Mouse (Mus musculus): Measurements from ENCODE around the gene Il2rb. TPM values are rescaled to one million over a fixed set of nuclear protein-coding genes. Genes with fewer than 3 reads are reported as not detected.
A peak's percentile ranks its signal among the peaks of the same experiment; 100 is the strongest.

The Il2rb gene
- polyA plus RNA-seq, 1 experiment from 2014 or later = 0.41 TPM

- H3K9me3 ChIP-seq (ENCODE audit: control insufficient read depth, low read depth, low read length) = no peaks in the 10 kb centered on the region
- H3K4me2 ChIP-seq (replicated peaks; ENCODE audit: low read depth, low read length) = peak overlapping the region; percentile 53
- H3K27me3 ChIP-seq (ENCODE audit: control insufficient read depth, insufficient read depth, low read length) = no peaks in the 10 kb centered on the region
- WGBS = under 1% methylated on average over 22 of the region's 22 CpGs
- no peaks in the 10 kb centered on the region for H3K4me1 ChIP-seq (ENCODE audit: control insufficient read depth, insufficient read depth, low read length)
- H3K36me3 ChIP-seq (ENCODE audit: control insufficient read depth, insufficient read depth, low read length) = no peaks in the 10 kb centered on the region
- peak overlapping the region; percentile 80 for H3K27ac ChIP-seq (ENCODE audit: low read length)
- H3K4me3 ChIP-seq (ENCODE audit: low read depth, low read length) = peak overlapping the region; percentile 21
- H3K9ac ChIP-seq (replicated peaks; ENCODE audit: low read depth, low read length) = 0 out of 2 replicates have a peak overlapping the region, but pooled peaks have one; percentile 2
- peak; percentile 29; the same call in 1 of the 2 replicates for ATAC-seq (ENCODE audit: insufficient number of reproducible peaks, insufficient read depth, low FRiP score, low read depth)
Observed at GRCm38 (mm10) chr15:78447746-78448535, 47.1 kb downstream of the Il2rb start.

DNA sequence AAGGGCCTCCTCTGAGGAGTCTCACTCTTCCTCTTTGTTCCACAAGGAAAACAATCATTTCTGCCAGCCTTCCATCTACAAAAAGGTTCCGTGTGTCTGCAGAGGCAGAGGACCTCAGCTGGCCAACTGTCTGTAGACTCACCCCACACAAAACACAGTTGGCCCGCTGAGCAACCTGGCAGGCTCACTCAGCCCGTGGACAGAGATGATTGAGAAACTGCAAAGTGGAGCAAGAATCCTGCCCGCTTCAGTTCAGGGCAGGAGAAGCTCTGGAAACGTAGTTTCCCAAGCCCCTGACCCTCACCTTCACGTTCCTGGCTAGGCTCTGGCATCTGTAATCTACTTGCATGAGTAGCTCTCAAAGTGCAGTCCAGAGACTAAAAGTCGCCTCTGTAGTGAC lies 48.0 kb downstream of the Il2rb start:
- no peak overlapping the region for H3K4me2 ChIP-seq (replicated peaks; ENCODE audit: low read depth, low read length)
- 46% methylated on average over 7 of the region's 7 CpGs for WGBS
- ATAC-seq (ENCODE audit: insufficient number of reproducible peaks, insufficient read depth, low FRiP score, low read depth) = no peak
- no peak overlapping the region for H3K4me3 ChIP-seq (ENCODE audit: low read depth, low read length)
- H3K36me3 ChIP-seq (ENCODE audit: control insufficient read depth, insufficient read depth, low read length) = no peaks in the 10 kb centered on the region
- H3K27me3 ChIP-seq (ENCODE audit: control insufficient read depth, insufficient read depth, low read length) = no peaks in the 10 kb centered on the region
- no peaks in the 10 kb centered on the region for H3K4me1 ChIP-seq (ENCODE audit: control insufficient read depth, insufficient read depth, low read length)
- no peaks in the 10 kb centered on the region for H3K9me3 ChIP-seq (ENCODE audit: control insufficient read depth, low read depth, low read length)
- no peak overlapping the region for H3K9ac ChIP-seq (replicated peaks; ENCODE audit: low read depth, low read length)
- H3K27ac ChIP-seq (ENCODE audit: low read length) = no peak overlapping the region

DNA sequence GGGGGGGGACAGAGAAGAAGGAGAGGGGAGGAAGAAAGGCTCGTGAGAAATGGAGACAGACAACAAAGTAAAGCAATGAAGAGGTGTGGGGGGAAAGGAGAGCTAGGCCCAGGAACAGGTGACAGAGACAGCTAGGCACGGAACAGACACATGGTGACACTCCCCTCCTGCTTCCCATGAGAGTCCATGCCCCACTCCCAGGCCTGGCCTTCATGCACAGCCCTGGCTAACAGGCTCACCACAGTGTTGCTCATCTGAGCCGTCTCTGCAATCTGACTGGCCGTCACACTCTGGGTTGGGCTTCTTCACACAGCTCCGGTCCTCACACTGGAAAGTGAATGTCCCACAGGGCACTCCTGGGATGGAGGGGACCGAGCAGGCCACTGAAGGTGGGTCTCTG lies 51.2 kb downstream of the Il2rb start:
- no peaks in the 10 kb centered on the region for H3K4me1 ChIP-seq (ENCODE audit: control insufficient read depth, insufficient read depth, low read length)
- no peak overlapping the region for H3K4me3 ChIP-seq (ENCODE audit: low read depth, low read length)
- 48% methylated on average over 6 of the region's 6 CpGs for WGBS
- H3K27me3 ChIP-seq (ENCODE audit: control insufficient read depth, insufficient read depth, low read length) = no peaks in the 10 kb centered on the region
- H3K4me2 ChIP-seq (replicated peaks; ENCODE audit: low read depth, low read length) = no peak overlapping the region
- H3K36me3 ChIP-seq (ENCODE audit: control insufficient read depth, insufficient read depth, low read length) = no peaks in the 10 kb centered on the region
- no peaks in the 10 kb centered on the region for H3K9me3 ChIP-seq (ENCODE audit: control insufficient read depth, low read depth, low read length)
- H3K9ac ChIP-seq (replicated peaks; ENCODE audit: low read depth, low read length) = no peak overlapping the region
- ATAC-seq (ENCODE audit: insufficient number of reproducible peaks, insufficient read depth, low FRiP score, low read depth) = no peak
- no peak overlapping the region for H3K27ac ChIP-seq (ENCODE audit: low read length)

DNA sequence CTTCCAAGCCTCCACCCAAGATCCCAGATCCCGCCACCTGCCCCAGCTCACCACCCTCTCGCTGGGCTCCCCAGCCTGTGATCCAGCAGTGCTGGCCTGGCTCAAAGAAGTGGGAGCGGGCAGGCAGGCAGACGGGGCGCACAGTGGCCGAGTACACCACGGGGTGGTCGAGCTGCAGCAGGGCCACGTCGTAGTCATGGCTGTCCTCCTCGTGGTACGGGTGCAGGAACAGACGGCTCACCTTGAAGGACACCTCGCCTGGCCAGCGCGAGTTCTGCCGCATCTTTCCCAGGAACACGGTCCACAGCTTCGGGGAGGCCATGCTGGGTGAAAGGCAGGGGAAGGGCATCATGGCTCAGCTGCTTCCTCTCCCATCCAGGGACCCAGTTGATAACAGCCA lies 52.8 kb downstream of the Il2rb start:
- no peak overlapping the region for H3K4me2 ChIP-seq (replicated peaks; ENCODE audit: low read depth, low read length)
- H3K36me3 ChIP-seq (ENCODE audit: control insufficient read depth, insufficient read depth, low read length) = no peaks in the 10 kb centered on the region
- no peak for ATAC-seq (ENCODE audit: insufficient number of reproducible peaks, insufficient read depth, low FRiP score, low read depth)
- H3K27ac ChIP-seq (ENCODE audit: low read length) = no peak overlapping the region
- H3K27me3 ChIP-seq (ENCODE audit: control insufficient read depth, insufficient read depth, low read length) = no peaks in the 10 kb centered on the region
- no peak overlapping the region for H3K9ac ChIP-seq (replicated peaks; ENCODE audit: low read depth, low read length)
- WGBS = 87% methylated on average over 19 of the region's 19 CpGs
- no peak overlapping the region for H3K4me3 ChIP-seq (ENCODE audit: low read depth, low read length)
- H3K4me1 ChIP-seq (ENCODE audit: control insufficient read depth, insufficient read depth, low read length) = peaks cover 7% of the 10 kb centered on the region; the same call in 1 of the 2 replicates
- H3K9me3 ChIP-seq (ENCODE audit: control insufficient read depth, low read depth, low read length) = no peaks in the 10 kb centered on the region

DNA sequence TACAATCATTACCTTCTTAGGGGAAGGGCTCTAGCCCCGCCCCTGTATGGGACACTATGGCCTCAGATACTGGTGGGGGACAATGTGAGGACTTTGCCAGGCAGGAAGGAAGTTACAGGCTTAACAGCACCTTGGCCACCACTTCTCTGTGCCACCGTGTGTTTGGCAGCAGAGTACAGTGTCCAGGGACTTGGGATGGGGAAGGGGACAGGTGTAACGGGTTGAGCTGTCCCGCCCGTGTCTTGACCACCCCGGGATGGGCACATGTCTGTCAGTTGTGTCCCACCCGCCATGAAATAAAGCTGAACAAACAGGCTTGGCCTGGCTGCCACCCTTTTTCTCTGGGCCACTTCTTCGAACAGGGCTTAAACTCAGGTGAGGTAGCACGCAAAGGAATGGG lies 56.1 kb downstream of the Il2rb start:
- Histone ChIP-seq H3K9me3 (ENCODE audit: control insufficient read depth, low read depth, low read length) (no peaks in the 10 kb centered on the region), H3K27ac (ENCODE audit: low read length) (no peak overlapping the region), H3K4me2 (replicated peaks; ENCODE audit: low read depth, low read length) (no peak overlapping the region), H3K27me3 (ENCODE audit: control insufficient read depth, insufficient read depth, low read length) (no peaks in the 10 kb centered on the region), H3K4me1 (ENCODE audit: control insufficient read depth, insufficient read depth, low read length) (peaks cover 17% of the 10 kb centered on the region; the same call in 1 of the 2 replicates), H3K9ac (replicated peaks; ENCODE audit: low read depth, low read length) (no peak overlapping the region), H3K4me3 (ENCODE audit: low read depth, low read length) (no peak overlapping the region), H3K36me3 (ENCODE audit: control insufficient read depth, insufficient read depth, low read length) (no peaks in the 10 kb centered on the region)
- ATAC-seq (ENCODE audit: insufficient number of reproducible peaks, insufficient read depth, low FRiP score, low read depth) = no peak
- WGBS = 61% methylated on average over 9 of the region's 9 CpGs

DNA sequence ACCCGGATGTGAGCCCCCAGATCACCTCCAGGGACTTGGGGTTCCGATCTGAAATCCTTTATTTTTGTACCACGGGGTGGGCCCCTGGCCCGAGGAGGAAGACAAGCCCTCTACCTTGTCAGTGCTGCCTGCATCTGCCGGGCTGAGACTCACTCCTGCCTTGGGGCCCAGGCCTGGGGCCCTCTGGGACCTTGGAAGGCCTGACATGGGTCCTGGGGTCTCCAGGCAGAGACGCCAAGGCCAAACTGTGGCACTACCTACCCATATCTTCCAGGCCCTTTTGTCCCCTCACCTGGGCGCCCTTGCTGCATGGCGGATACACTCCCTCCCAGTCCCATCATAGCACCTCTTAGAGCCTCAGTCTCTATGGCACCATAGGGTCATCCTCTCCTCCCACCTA lies 56.6 kb downstream of the Il2rb start:
- H3K4me2 ChIP-seq (replicated peaks; ENCODE audit: low read depth, low read length) = no peak overlapping the region
- WGBS = 59% methylated on average over 8 of the region's 8 CpGs
- peaks cover 17% of the 10 kb centered on the region; the same call in 1 of the 2 replicates for H3K4me1 ChIP-seq (ENCODE audit: control insufficient read depth, insufficient read depth, low read length)
- no peak overlapping the region for H3K4me3 ChIP-seq (ENCODE audit: low read depth, low read length)
- H3K9me3 ChIP-seq (ENCODE audit: control insufficient read depth, low read depth, low read length) = no peaks in the 10 kb centered on the region
- no peak overlapping the region for H3K27ac ChIP-seq (ENCODE audit: low read length)
- H3K27me3 ChIP-seq (ENCODE audit: control insufficient read depth, insufficient read depth, low read length) = no peaks in the 10 kb centered on the region
- no peaks in the 10 kb centered on the region for H3K36me3 ChIP-seq (ENCODE audit: control insufficient read depth, insufficient read depth, low read length)
- ATAC-seq (ENCODE audit: insufficient number of reproducible peaks, insufficient read depth, low FRiP score, low read depth) = no peak
- H3K9ac ChIP-seq (replicated peaks; ENCODE audit: low read depth, low read length) = no peak overlapping the region

GRCm38 (mm10) chr15:78438018-78438394 lies 57.1 kb downstream of the Il2rb start:
- WGBS = 48% methylated on average over 4 of the region's 4 CpGs

DNA sequence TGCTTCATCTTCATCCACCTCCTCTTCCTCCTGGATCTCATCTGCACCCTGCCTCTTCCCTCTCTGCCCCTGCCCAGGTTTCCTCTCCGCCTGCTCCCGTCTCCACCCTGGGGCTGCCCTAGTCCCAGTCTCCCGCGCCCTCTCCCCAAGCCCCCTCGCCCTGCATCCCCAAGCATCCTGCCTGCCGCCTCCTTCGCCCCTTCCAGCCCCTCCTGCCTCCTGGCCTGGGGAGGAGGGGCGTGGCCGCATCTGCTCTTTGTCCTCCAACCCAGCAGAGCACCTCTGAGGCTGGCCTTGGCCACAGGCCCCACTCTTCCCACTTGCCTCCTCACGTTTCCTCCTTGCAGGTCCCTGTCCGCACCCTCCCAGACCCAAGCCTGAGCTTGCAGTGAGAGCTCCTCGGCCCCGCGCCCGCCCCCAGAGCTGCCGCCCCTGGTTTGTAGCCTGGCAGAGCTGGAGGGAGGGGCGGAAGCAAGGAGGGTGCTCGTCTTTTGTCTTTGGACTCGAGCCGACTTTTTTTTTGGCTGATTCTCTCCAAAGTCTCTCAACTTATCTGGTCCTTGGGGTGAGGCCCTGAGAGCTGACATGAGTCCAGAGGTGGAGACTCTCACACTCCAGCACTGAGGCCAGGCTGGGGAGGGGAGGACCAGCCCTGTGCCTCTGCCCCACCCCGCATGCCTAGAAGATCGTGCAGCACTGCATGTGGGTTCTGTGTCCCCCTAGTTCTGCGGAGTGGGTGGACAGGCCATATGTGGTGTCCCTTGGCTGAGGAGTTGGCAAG lies 57.6 kb downstream of the Il2rb start:
- peak overlapping the region; percentile 20; the same call in 1 of the 2 replicates for H3K4me3 ChIP-seq (ENCODE audit: low read depth, low read length)
- H3K27ac ChIP-seq (ENCODE audit: low read length) = peak overlapping the region; percentile 87
- no peaks in the 10 kb centered on the region for H3K27me3 ChIP-seq (ENCODE audit: control insufficient read depth, insufficient read depth, low read length)
- H3K36me3 ChIP-seq (ENCODE audit: control insufficient read depth, insufficient read depth, low read length) = no peaks in the 10 kb centered on the region
- no peak overlapping the region for H3K9ac ChIP-seq (replicated peaks; ENCODE audit: low read depth, low read length)
- peak; percentile 25; the same call in 1 of the 2 replicates for ATAC-seq (ENCODE audit: insufficient number of reproducible peaks, insufficient read depth, low FRiP score, low read depth)
- H3K4me1 ChIP-seq (ENCODE audit: control insufficient read depth, insufficient read depth, low read length) = peaks cover 17% of the 10 kb centered on the region; the same call in 1 of the 2 replicates
- peak overlapping the region; percentile 62 for H3K4me2 ChIP-seq (replicated peaks; ENCODE audit: low read depth, low read length)
- H3K9me3 ChIP-seq (ENCODE audit: control insufficient read depth, low read depth, low read length) = no peaks in the 10 kb centered on the region
- 15% methylated on average over 23 of the region's 23 CpGs for WGBS

More at GRCm38 (mm10) chr15:78438018-78438394, 57.1 kb downstream of the Il2rb start:
- Histone ChIP-seq H3K9me3 (ENCODE audit: control insufficient read depth, low read depth, low read length) (no peaks in the 10 kb centered on the region), H3K4me3 (ENCODE audit: low read depth, low read length) (no peak overlapping the region), H3K4me2 (replicated peaks; ENCODE audit: low read depth, low read length) (peak overlapping the region; percentile 62; the same call in 1 of the 2 replicates), H3K27ac (ENCODE audit: low read length) (peak overlapping the region; percentile 87), H3K9ac (replicated peaks; ENCODE audit: low read depth, low read length) (no peak overlapping the region), H3K36me3 (ENCODE audit: control insufficient read depth, insufficient read depth, low read length) (no peaks in the 10 kb centered on the region), H3K4me1 (ENCODE audit: control insufficient read depth, insufficient read depth, low read length) (peaks cover 17% of the 10 kb centered on the region; the same call in 1 of the 2 replicates), H3K27me3 (ENCODE audit: control insufficient read depth, insufficient read depth, low read length) (no peaks in the 10 kb centered on the region)
- no peak for ATAC-seq (ENCODE audit: insufficient number of reproducible peaks, insufficient read depth, low FRiP score, low read depth)

Data from stomach, embryonic 14.5 days (tissue).